Mouse (Mus musculus) midbrain, embryonic 10.5 days (tissue): ENCODE results near the gene Tex46. TPM values are rescaled to one million over a fixed set of nuclear protein-coding genes. Genes with fewer than 3 reads are reported as not detected.

Experiments
- DNase-seq: peaks from one replicate; pipeline ENCODE4 v3.0.0-alpha.2; 2017; ENCODE audit warnings: low spot score
- H3K27ac ChIP-seq: fragments of 300-500 bp; sonication (generic); replicated peaks from 2 replicates; pipeline ENCODE4 v1.5.1; 2016; ENCODE audit warnings: mild to moderate bottlenecking
- H3K27me3 ChIP-seq: fragments of 300-500 bp; sonication (generic); 2 replicates; pipeline ENCODE4 v1.6.1; 2016; ENCODE audit warnings: low read depth, mild to moderate bottlenecking; ENCODE audit not compliant: poor library complexity, severe bottlenecking
- H3K36me3 ChIP-seq: fragments of 300-500 bp; sonication (generic); 2 replicates; pipeline ENCODE4 v1.6.1; 2016; ENCODE audit warnings: mild to moderate bottlenecking, moderate library complexity
- H3K4me1 ChIP-seq: fragments of 300-500 bp; sonication (generic); 2 replicates; pipeline ENCODE4 v1.6.1; 2016
- H3K4me3 ChIP-seq: fragments of 300-500 bp; sonication (generic); 2 replicates; pipeline ENCODE4 v1.5.1; 2016; ENCODE audit warnings: mild to moderate bottlenecking, moderate library complexity
- H3K9me3 ChIP-seq: fragments of 300-500 bp; sonication (generic); replicated peaks from 2 replicates; pipeline ENCODE4 v1.6.1; 2016; ENCODE audit warnings: mild to moderate bottlenecking
- whole genome bisulfite sequencing: fragments of 180-500 bp; shearing (Covaris S2); methylation state at CpG from one replicate; pipeline ENCODE4 v1.1.7; 2016; 5-methylcytosine and 5-hydroxymethylcytosine counted together
- microRNA-seq: library from miRNA; unstranded; fragments of <30 nt; microRNA quantifications from one replicate; pipeline ENCODE4, GENCODE M21; 2017
- polyA plus RNA-seq: library from polyadenylated mRNA; unstranded; fragments of >200 nt; fragmentation: Nextera tagmentation; extraction: Ambion mirVana; gene quantifications from 2 replicates; pipeline ENCODE4 v1.2.1, GENCODE M21; 2016

Tex46 gene
- polyA plus RNA-seq, 1 experiment from 2014 or later, result not detected

DNA sequence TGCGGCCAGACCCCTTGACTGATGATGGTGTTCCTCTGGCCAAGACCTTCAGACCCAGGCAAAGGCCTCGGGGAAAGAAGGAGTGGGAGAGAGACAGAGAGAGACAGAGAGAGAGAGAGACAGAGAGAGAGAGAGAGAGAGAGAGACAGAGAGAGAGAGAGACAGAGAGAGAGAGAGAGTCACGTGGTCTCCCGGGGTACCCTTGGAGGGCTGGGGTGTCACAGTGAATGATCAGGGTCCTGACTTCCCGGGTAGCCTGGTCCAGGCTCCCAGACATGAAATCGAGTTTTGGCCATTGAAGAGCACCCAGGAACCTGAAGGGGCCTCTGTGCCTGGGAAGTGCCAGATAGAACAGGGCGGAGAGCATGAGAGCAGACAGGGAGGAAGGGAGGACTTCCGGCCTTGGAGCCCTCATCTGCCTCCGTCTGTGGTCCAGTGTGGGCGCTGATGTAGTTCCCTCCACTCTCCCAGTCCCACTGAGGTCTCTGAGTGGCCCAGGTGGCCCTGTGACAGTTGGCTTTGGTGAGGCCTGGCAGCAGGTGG lies 43.5 kb downstream of the Tex46 start:
- peaks cover 88% of the 10 kb centered on the region for H3K36me3 ChIP-seq
- no peaks in the 10 kb centered on the region for H3K27me3 ChIP-seq
- DNase-seq, result no peak
- peaks cover 39% of the 10 kb centered on the region for H3K4me1 ChIP-seq
- WGBS, result 91% methylated on average over 10 of the region's 10 CpGs
- H3K4me3 ChIP-seq, result no peak overlapping the region
- peak overlapping the region; percentile 17; the same call in 1 of the 2 replicates for H3K27ac ChIP-seq
- no peaks in the 10 kb centered on the region for H3K9me3 ChIP-seq

- peaks cover 11% of the 10 kb centered on the region for H3K4me1 ChIP-seq
- H3K27ac ChIP-seq, result no peak overlapping the region
- no peaks in the 10 kb centered on the region for H3K27me3 ChIP-seq
- peaks cover 97% of the 10 kb centered on the region for H3K36me3 ChIP-seq
- 80% methylated on average over 3 of the region's 3 CpGs for WGBS
- H3K4me3 ChIP-seq, result no peak overlapping the region
- no peak for DNase-seq
- H3K9me3 ChIP-seq, result no peaks in the 10 kb centered on the region
Observed at GRCm38 (mm10) chr4:136657914-136658313, 47.7 kb downstream of the Tex46 start.

Small RNA genes within 50 kb of the gene (microRNA-seq; reads per million reads assigned to microRNA genes)
- not detected for gene Gm22180

Other genes starting within 250 kb of the Tex46 start
- gene Htr1d, start 186.9 kb upstream of the Tex46 start, polyA plus RNA-seq, result 0.23 and 0.39 TPM in 2 replicates
- 0.23 and 0.37 TPM in 2 replicates for gene 6030445D17Rik, start 148.2 kb upstream of the Tex46 start, polyA plus RNA-seq
- 119 and 135 TPM in 2 replicates for gene Luzp1, start 140.7 kb upstream of the Tex46 start, polyA plus RNA-seq
- 51.4 and 55.2 TPM in 2 replicates for gene Kdm1a, start 7.7 kb upstream of the Tex46 start, polyA plus RNA-seq
- 0.06 TPM in 1 of 2 replicates, not detected in the other for gene Lactbl1, start 12.2 kb downstream of the Tex46 start, polyA plus RNA-seq
- gene Ephb2, start 225.6 kb downstream of the Tex46 start, polyA plus RNA-seq, result 15.6 and 20.9 TPM in 2 replicates